Mouse (Mus musculus) heart, postnatal 0 days (tissue): ENCODE results near the gene Iba57.

Experiments used
- CTCF ChIP-seq: IDR thresholded peaks from 2 replicates; pipeline ENCODE4 v1.5.1; 2016; ENCODE audit warnings: antibody characterized with exemption, control low read depth, low read depth
- EP300 ChIP-seq: IDR thresholded peaks from 2 replicates; pipeline ENCODE4 v1.6.1; 2016; ENCODE audit warnings: antibody characterized with exemption, low read depth

- TF ChIP-seq EP300 (no peak), CTCF (no peak)
Observed at GRCm38 (mm10) chr11:59135904-59136452, 27.6 kb downstream of the Iba57 start, which contains the start of gene Obscn.
